In the genomic region with DNA sequence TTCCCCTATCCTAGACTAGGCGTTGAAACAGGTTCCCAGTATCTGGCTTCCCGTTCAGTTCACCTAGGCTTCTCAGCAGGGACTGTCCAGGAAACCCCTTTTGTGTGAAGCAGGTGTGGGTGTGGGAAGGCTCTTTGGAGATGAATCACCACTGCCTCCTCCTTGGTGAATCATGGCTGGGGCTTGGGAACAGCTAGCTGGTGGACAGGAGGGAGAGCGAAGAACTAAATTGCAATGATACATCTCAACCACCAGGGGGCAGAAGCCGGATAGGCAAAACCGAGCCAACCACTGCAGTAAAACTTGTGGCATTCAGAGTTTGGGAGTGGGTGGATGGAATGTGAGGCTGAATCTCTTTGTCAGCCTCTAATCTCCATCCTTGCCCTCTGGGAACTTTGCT, we compare ENCODE assay signal across 9 mouse cellular contexts. TPM values are rescaled to one million over a fixed set of nuclear protein-coding genes. Genes with fewer than 3 reads are reported as not detected.
A peak's percentile ranks its signal among the peaks of the same experiment; 100 is the strongest.
DNase-seq lines count a peak whose midpoint lies in the region; ATAC-seq lines count a peak whose summit lies in the region.
"Had no signal": no experiment of that assay in that cellular context is flagged by ENCODE, and none has a peak within 500 bp of the region (broad histone marks: within the 10 kb centered on the region; RNA-seq: fewer than 3 reads in every experiment).

No protein-coding gene starts in this region.

- H3K4me3 ChIP-seq in hindbrain, embryonic 10.5 days = no peak overlapping the region
- no peak overlapping the region for H3K4me3 ChIP-seq in hindbrain, embryonic 13.5 days
- no peak overlapping the region for H3K4me3 ChIP-seq in kidney, embryonic 16.5 days (ENCODE audit: low read length)
- H3K4me3 ChIP-seq in stomach, embryonic 15.5 days (replicated peaks) = no peak overlapping the region

- no peaks in the 10 kb centered on the region for H3K36me3 ChIP-seq in hindbrain, embryonic 10.5 days
- no peaks in the 10 kb centered on the region for H3K36me3 ChIP-seq in hindbrain, embryonic 13.5 days
- H3K36me3 ChIP-seq in kidney, embryonic 16.5 days (ENCODE audit: insufficient read depth, low read length) = no peaks in the 10 kb centered on the region
- H3K36me3 ChIP-seq in stomach, embryonic 15.5 days = no peaks in the 10 kb centered on the region

- H3K9ac ChIP-seq in hindbrain, embryonic 13.5 days = no peak overlapping the region
- H3K9ac ChIP-seq in kidney, embryonic 16.5 days (replicated peaks; ENCODE audit: low read length) = no peak overlapping the region
- H3K9ac ChIP-seq in stomach, embryonic 15.5 days = no peak overlapping the region

- intact Hi-C loops in gastrocnemius, postnatal 36 days (cut with DNase I) = no loop called here

- H3K9me3 ChIP-seq in hindbrain, embryonic 10.5 days = no peaks in the 10 kb centered on the region
- H3K9me3 ChIP-seq in hindbrain, embryonic 13.5 days = no peaks in the 10 kb centered on the region
- no peaks in the 10 kb centered on the region for H3K9me3 ChIP-seq in kidney, embryonic 16.5 days (ENCODE audit: low read length)
- H3K9me3 ChIP-seq in stomach, embryonic 15.5 days = no peaks in the 10 kb centered on the region

- no peak for ATAC-seq in hindbrain, embryonic 13.5 days (ENCODE audit: low FRiP score)
- ATAC-seq in kidney, embryonic 16.5 days (ENCODE audit: low FRiP score, low TSS enrichment) = peak; percentile 55
- ATAC-seq in stomach, embryonic 15.5 days (ENCODE audit: insufficient read depth, low FRiP score, low read depth) = peak; percentile 36; the same call in 1 of the 2 replicates

- 36% methylated on average over 5 of the region's 5 CpGs for WGBS in hindbrain, embryonic 10.5 days
- WGBS in hindbrain, embryonic 13.5 days = 32% methylated on average over 5 of the region's 5 CpGs
- WGBS in kidney, embryonic 16.5 days = 35% methylated on average over 5 of the region's 5 CpGs
- WGBS in stomach, embryonic 15.5 days = 30% methylated on average over 5 of the region's 5 CpGs

- peak; percentile 63 for DNase-seq in hindbrain, embryonic 10.5 days (ENCODE audit: low spot score)
- peak; percentile 86 for DNase-seq in embryo, embryonic 10 days (ENCODE audit: low spot score)
- DNase-seq in gastrocnemius, postnatal 36 days = peak; percentile 50 to 63
- peak; percentile 43 for DNase-seq in liver
- peak; percentile 82 for DNase-seq in naive thymus-derived CD4-positive, alpha-beta T cell, adult 2 months (ENCODE audit: low read depth)

- H3K27ac ChIP-seq in hindbrain, embryonic 10.5 days = no peak overlapping the region
- H3K27ac ChIP-seq in hindbrain, embryonic 13.5 days = no peak overlapping the region
- no peak overlapping the region for H3K27ac ChIP-seq in kidney, embryonic 16.5 days (ENCODE audit: low read length)
- peak overlapping the region; percentile 89 for H3K27ac ChIP-seq in stomach, embryonic 15.5 days

- H3K4me2 ChIP-seq in hindbrain, embryonic 13.5 days = no peak overlapping the region
- H3K4me2 ChIP-seq in kidney, embryonic 16.5 days (replicated peaks; ENCODE audit: low read depth, low read length) = no peak overlapping the region
- H3K4me2 ChIP-seq in stomach, embryonic 15.5 days = no peak overlapping the region

- 0 out of 2 replicates have a peak, but pooled peaks cover 5% of the 10 kb centered on the region for H3K4me1 ChIP-seq in hindbrain, embryonic 10.5 days (replicated peaks)
- H3K4me1 ChIP-seq in hindbrain, embryonic 13.5 days (replicated peaks) = no peaks in the 10 kb centered on the region
- peaks cover 12% of the 10 kb centered on the region; the same call in 1 of the 2 replicates for H3K4me1 ChIP-seq in kidney, embryonic 16.5 days (ENCODE audit: insufficient read depth, low read length)
- peaks cover 33% of the 10 kb centered on the region for H3K4me1 ChIP-seq in stomach, embryonic 15.5 days

- no peaks in the 10 kb centered on the region for H3K27me3 ChIP-seq in hindbrain, embryonic 10.5 days (ENCODE audit: insufficient read depth, poor library complexity, severe bottlenecking)
- no peaks in the 10 kb centered on the region for H3K27me3 ChIP-seq in hindbrain, embryonic 13.5 days
- no peaks in the 10 kb centered on the region for H3K27me3 ChIP-seq in kidney, embryonic 16.5 days (ENCODE audit: insufficient read depth, low read length)
- no peaks in the 10 kb centered on the region for H3K27me3 ChIP-seq in stomach, embryonic 15.5 days (replicated peaks)

RNA-seq across cellular contexts. Expression of a gene that starts 4.5 kb away (rescaled TPM):
- polyA plus RNA-seq in hindbrain, embryonic 10.5 days (2016; fragmentation: Nextera tagmentation; extraction: Ambion mirVana) = not detected in 2 replicates
- polyA plus RNA-seq in hindbrain, embryonic 13.5 days (2015; fragmentation: Nextera tagmentation; extraction: Ambion mirVana) = not detected in 2 replicates
- total RNA-seq in gastrocnemius, postnatal 36 days (2021) = not detected
- polyA plus RNA-seq in kidney, embryonic 16.5 days (2015; fragmentation: Nextera tagmentation; extraction: Ambion mirVana) = not detected in 2 replicates
- polyA plus RNA-seq in stomach, embryonic 15.5 days (2015; fragmentation: Nextera tagmentation; extraction: Ambion mirVana) = not detected in 2 replicates
- total RNA-seq: adrenal gland, postnatal 4 days had no signal

RNA-seq across cellular contexts. Expression of a gene that starts 16.1 kb away (rescaled TPM):
- not detected in 2 replicates for polyA plus RNA-seq in hindbrain, embryonic 10.5 days (2016; fragmentation: Nextera tagmentation; extraction: Ambion mirVana)
- not detected in 2 replicates for polyA plus RNA-seq in hindbrain, embryonic 13.5 days (2015; fragmentation: Nextera tagmentation; extraction: Ambion mirVana)
- not detected for total RNA-seq in gastrocnemius, postnatal 36 days (2021)
- polyA plus RNA-seq in kidney, embryonic 16.5 days (2015; fragmentation: Nextera tagmentation; extraction: Ambion mirVana) = not detected in 2 replicates
- polyA plus RNA-seq in stomach, embryonic 15.5 days (2015; fragmentation: Nextera tagmentation; extraction: Ambion mirVana) = not detected in 2 replicates
- total RNA-seq: adrenal gland, postnatal 4 days had no signal

RNA-seq across cellular contexts. Expression of a gene that starts 18.0 kb away (rescaled TPM):
- polyA plus RNA-seq in hindbrain, embryonic 10.5 days (2016; fragmentation: Nextera tagmentation; extraction: Ambion mirVana) = not detected in 2 replicates
- 0.75 and 1.5 TPM in 2 replicates for polyA plus RNA-seq in hindbrain, embryonic 13.5 days (2015; fragmentation: Nextera tagmentation; extraction: Ambion mirVana)
- total RNA-seq in gastrocnemius, postnatal 36 days (2021) = 10 to 100 TPM; 16.4 to 16.5 TPM
- polyA plus RNA-seq in kidney, embryonic 16.5 days (2015; fragmentation: Nextera tagmentation; extraction: Ambion mirVana) = 3.6 and 5.5 TPM in 2 replicates
- polyA plus RNA-seq in stomach, embryonic 15.5 days (2015; fragmentation: Nextera tagmentation; extraction: Ambion mirVana) = 13.0 and 13.6 TPM in 2 replicates

RNA-seq across cellular contexts. Expression of a gene that starts 22.7 kb away (rescaled TPM):
- polyA plus RNA-seq in hindbrain, embryonic 10.5 days (2016; fragmentation: Nextera tagmentation; extraction: Ambion mirVana) = not detected in 2 replicates
- not detected in 2 replicates for polyA plus RNA-seq in hindbrain, embryonic 13.5 days (2015; fragmentation: Nextera tagmentation; extraction: Ambion mirVana)
- under 1 TPM in 1 of 2 experiments, not detected in 1; 0.72 TPM for total RNA-seq in gastrocnemius, postnatal 36 days (2021)
- 0.45 and 0.99 TPM in 2 replicates for polyA plus RNA-seq in kidney, embryonic 16.5 days (2015; fragmentation: Nextera tagmentation; extraction: Ambion mirVana)
- 4.5 and 6.5 TPM in 2 replicates for polyA plus RNA-seq in stomach, embryonic 15.5 days (2015; fragmentation: Nextera tagmentation; extraction: Ambion mirVana)
- total RNA-seq: adrenal gland, postnatal 4 days had no signal

RNA-seq across cellular contexts. Expression of a gene that starts 25.2 kb away (rescaled TPM):
- polyA plus RNA-seq in hindbrain, embryonic 10.5 days (2016; fragmentation: Nextera tagmentation; extraction: Ambion mirVana) = 0.24 and 0.27 TPM in 2 replicates
- 1.3 and 1.8 TPM in 2 replicates for polyA plus RNA-seq in hindbrain, embryonic 13.5 days (2015; fragmentation: Nextera tagmentation; extraction: Ambion mirVana)
- total RNA-seq in gastrocnemius, postnatal 36 days (2021) = not detected
- polyA plus RNA-seq in kidney, embryonic 16.5 days (2015; fragmentation: Nextera tagmentation; extraction: Ambion mirVana) = 0.12 and 0.44 TPM in 2 replicates
- 0.77 and 1.2 TPM in 2 replicates for polyA plus RNA-seq in stomach, embryonic 15.5 days (2015; fragmentation: Nextera tagmentation; extraction: Ambion mirVana)
- total RNA-seq: adrenal gland, postnatal 4 days had no signal
